Mouse (Mus musculus) forebrain, embryonic 10.5 days (tissue): ENCODE measurements around the gene 1600014C10Rik. TPM values are rescaled to one million over a fixed set of nuclear protein-coding genes. Genes with fewer than 3 reads are reported as not detected.

Experiments used
- DNase-seq: peaks from one replicate; pipeline ENCODE4 v3.0.0-alpha.2; 2017; ENCODE audit warnings: low spot score; ENCODE audit errors: extremely low spot score
- H3K27ac ChIP-seq: fragments of 300-500 bp; sonication (generic); 2 replicates; pipeline ENCODE4 v1.5.1; 2016; ENCODE audit warnings: mild to moderate bottlenecking
- H3K27me3 ChIP-seq: fragments of 300-500 bp; sonication (generic); 2 replicates; pipeline ENCODE4 v1.6.1; 2016; ENCODE audit warnings: mild to moderate bottlenecking; ENCODE audit not compliant: poor library complexity, severe bottlenecking
- H3K36me3 ChIP-seq: fragments of 300-500 bp; sonication (generic); replicated peaks from 2 replicates; pipeline ENCODE4 v1.6.1; 2016; ENCODE audit warnings: mild to moderate bottlenecking, moderate library complexity
- H3K4me1 ChIP-seq: fragments of 300-500 bp; sonication (generic); 2 replicates; pipeline ENCODE4 v1.6.1; 2016
- H3K4me3 ChIP-seq: fragments of 300-500 bp; sonication (generic); 2 replicates; pipeline ENCODE4 v1.5.1; 2016; ENCODE audit warnings: mild to moderate bottlenecking, moderate library complexity
- H3K9me3 ChIP-seq: fragments of 300-500 bp; sonication (generic); 2 replicates; pipeline ENCODE4 v1.6.1; 2016; ENCODE audit warnings: mild to moderate bottlenecking, moderate library complexity
- WGBS: fragments of 180-500 bp; shearing (Covaris S2); methylation state at CpG from one replicate; pipeline ENCODE4 v1.1.7; 2016; 5-methylcytosine and 5-hydroxymethylcytosine counted together
- polyA plus RNA-seq: library from polyadenylated mRNA; unstranded; fragments of >200 nt; fragmentation: Nextera tagmentation; extraction: Ambion mirVana; gene quantifications from 2 replicates; pipeline ENCODE4 v1.2.1, GENCODE M21; 2016

1600014C10Rik gene
- polyA plus RNA-seq, 1 experiment from 2014 or later: 14.3 TPM

GRCm38 (mm10) chr7:38206564-38206963, 23.5 kb downstream of the 1600014C10Rik start:
- no peak for DNase-seq
- no peaks in the 10 kb centered on the region for H3K9me3 ChIP-seq
- WGBS: 86% methylated on average over 3 of the region's 3 CpGs
- no peaks in the 10 kb centered on the region for H3K4me1 ChIP-seq
- H3K27me3 ChIP-seq: no peaks in the 10 kb centered on the region
- H3K36me3 ChIP-seq: no peaks in the 10 kb centered on the region
- H3K4me3 ChIP-seq: no peak overlapping the region
- no peak overlapping the region for H3K27ac ChIP-seq

DNA sequence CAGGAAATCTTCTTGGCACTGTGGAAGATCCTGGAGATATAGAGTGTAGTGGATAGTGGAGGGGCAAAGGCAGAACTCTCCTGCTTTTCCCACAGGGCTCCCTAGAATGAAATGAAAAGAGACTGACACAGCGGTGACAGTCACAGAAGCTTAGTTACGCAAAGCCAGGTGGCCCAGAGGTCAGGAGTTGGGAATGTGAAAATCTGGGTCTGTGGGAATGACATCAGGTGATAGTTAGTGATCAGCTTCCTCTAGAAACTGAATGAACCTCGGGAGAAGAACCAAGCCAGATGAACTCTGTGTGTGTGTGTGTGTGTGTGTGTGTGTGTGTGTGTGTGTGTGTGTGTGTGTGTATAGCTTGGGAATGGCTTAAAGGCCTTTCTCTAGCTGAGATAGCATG, 26.0 kb downstream of the 1600014C10Rik start:
- no peaks in the 10 kb centered on the region for H3K27me3 ChIP-seq

DNA sequence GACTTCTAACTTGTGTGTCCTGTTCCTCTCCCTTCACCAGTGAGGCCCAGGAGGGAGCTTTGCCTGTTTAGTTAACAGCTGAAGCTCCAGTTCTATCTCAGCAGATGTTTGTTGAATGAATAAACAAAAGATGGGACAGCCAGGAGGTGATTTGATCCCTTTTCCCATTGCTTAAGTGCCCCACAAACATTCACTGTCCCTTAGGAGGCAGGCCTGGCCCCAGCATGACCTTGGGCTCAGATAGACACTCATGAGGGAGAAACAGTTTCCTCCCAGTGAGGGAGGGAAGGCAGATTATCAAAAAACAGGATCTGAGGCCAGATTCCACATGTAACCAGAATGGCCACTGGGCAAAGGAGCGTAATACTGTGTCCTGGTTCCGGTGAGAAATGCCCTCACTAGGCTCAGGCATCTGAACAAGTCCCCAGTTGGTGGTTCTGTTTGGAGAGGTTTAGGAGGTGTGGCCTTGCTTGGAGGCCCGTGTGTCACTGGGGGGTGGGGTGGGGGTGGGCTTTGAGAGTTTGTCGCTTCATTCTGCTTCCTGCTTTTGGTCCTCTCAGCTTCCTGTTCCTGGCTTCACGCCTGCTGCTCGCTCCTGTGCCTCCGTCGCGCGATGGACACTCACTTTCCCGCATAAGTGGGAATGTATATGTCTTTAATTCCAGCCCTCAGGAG, 26.6 kb downstream of the 1600014C10Rik start:
- Histone ChIP-seq H3K27ac (no peak overlapping the region), H3K4me1 (no peaks in the 10 kb centered on the region), H3K9me3 (no peaks in the 10 kb centered on the region), H3K4me3 (no peak overlapping the region), H3K36me3 (no peaks in the 10 kb centered on the region), H3K27me3 (no peaks in the 10 kb centered on the region)
- WGBS: 76% methylated on average over 11 of the region's 11 CpGs
- DNase-seq: no peak

More for the DNA sequence above, 26.0 kb downstream of the 1600014C10Rik start:
- no peaks in the 10 kb centered on the region for H3K9me3 ChIP-seq
- H3K36me3 ChIP-seq: no peaks in the 10 kb centered on the region
- no peaks in the 10 kb centered on the region for H3K4me1 ChIP-seq
- WGBS: 77% methylated on average over 3 of the region's 3 CpGs
- no peak overlapping the region for H3K4me3 ChIP-seq
- DNase-seq: no peak
- H3K27ac ChIP-seq: no peak overlapping the region

DNA sequence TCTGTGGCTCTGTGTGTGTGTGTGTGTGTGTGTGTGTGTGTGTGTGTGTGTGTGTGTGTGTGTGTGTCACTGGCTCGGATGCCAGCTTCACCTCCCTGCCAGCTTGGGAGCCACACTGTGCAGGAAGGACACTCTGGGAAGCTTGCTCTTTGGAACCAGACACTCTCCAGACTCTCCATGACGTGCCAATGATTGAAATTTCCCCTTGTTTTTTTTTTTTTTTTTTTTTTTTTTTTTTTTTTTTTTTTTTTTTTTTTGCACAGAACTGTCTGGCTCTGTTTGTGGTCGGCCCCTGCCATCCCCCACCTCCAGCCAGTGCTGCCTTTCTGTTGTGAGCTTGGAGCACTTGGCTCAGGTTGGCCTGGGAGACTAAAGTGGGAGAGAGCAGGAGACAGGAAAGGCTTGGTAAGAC, 29.6 kb downstream of the 1600014C10Rik start:
- Histone ChIP-seq H3K27ac (no peak overlapping the region), H3K36me3 (no peaks in the 10 kb centered on the region), H3K9me3 (no peaks in the 10 kb centered on the region), H3K4me3 (no peak overlapping the region), H3K27me3 (no peaks in the 10 kb centered on the region), H3K4me1 (no peaks in the 10 kb centered on the region)
- WGBS: 63% methylated on average over 3 of the region's 3 CpGs
- DNase-seq: no peak

GRCm38 (mm10) chr7:38214473-38215214, 31.6 kb downstream of the 1600014C10Rik start:
- Histone ChIP-seq H3K27me3 (no peaks in the 10 kb centered on the region), H3K4me3 (no peak overlapping the region), H3K4me1 (no peaks in the 10 kb centered on the region), H3K9me3 (no peaks in the 10 kb centered on the region), H3K36me3 (no peaks in the 10 kb centered on the region), H3K27ac (no peak overlapping the region)
- 77% methylated on average over 5 of the region's 5 CpGs for WGBS
- DNase-seq: no peak

GRCm38 (mm10) chr7:38215281-38215680, 32.3 kb downstream of the 1600014C10Rik start:
- H3K9me3 ChIP-seq: no peaks in the 10 kb centered on the region
- H3K4me1 ChIP-seq: no peaks in the 10 kb centered on the region
- no peak overlapping the region for H3K4me3 ChIP-seq
- no peaks in the 10 kb centered on the region for H3K36me3 ChIP-seq
- DNase-seq: no peak
- H3K27ac ChIP-seq: no peak overlapping the region
- WGBS: 81% methylated on average over 7 of the region's 7 CpGs
- H3K27me3 ChIP-seq: no peaks in the 10 kb centered on the region

DNA sequence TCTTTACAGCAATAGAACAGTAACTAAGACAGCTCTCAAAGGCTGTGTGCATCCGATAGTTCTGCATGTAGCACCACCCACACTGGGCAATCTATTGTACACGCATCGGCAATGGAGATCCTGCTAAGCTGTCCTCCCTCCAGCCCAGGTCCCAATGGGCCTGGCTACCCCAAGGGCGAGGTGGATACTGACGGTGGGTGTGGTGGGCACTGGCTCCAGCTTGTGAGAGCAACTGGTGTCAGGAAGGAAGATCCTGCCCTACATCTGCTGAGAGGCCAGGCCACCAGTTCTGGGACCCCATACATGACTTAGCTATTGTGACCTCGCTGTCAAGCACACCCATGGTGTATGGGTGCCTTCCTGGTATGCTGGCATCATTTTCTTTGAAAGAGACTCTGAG, 32.7 kb downstream of the 1600014C10Rik start:
- no peaks in the 10 kb centered on the region for H3K27me3 ChIP-seq
- 90% methylated on average over 6 of the region's 6 CpGs for WGBS
- H3K4me3 ChIP-seq: no peak overlapping the region
- no peak overlapping the region for H3K27ac ChIP-seq
- H3K9me3 ChIP-seq: no peaks in the 10 kb centered on the region
- H3K36me3 ChIP-seq: peaks cover 2% of the 10 kb centered on the region
- DNase-seq: no peak
- no peaks in the 10 kb centered on the region for H3K4me1 ChIP-seq

- Histone ChIP-seq H3K27ac (no peak overlapping the region), H3K4me3 (no peak overlapping the region), H3K9me3 (no peaks in the 10 kb centered on the region), H3K4me1 (no peaks in the 10 kb centered on the region), H3K36me3 (peaks cover 14% of the 10 kb centered on the region), H3K27me3 (no peaks in the 10 kb centered on the region)
- DNase-seq: no peak
- WGBS: 62% methylated on average over 5 of the region's 5 CpGs
Observed at GRCm38 (mm10) chr7:38217417-38218171, 34.6 kb downstream of the 1600014C10Rik start.

DNA sequence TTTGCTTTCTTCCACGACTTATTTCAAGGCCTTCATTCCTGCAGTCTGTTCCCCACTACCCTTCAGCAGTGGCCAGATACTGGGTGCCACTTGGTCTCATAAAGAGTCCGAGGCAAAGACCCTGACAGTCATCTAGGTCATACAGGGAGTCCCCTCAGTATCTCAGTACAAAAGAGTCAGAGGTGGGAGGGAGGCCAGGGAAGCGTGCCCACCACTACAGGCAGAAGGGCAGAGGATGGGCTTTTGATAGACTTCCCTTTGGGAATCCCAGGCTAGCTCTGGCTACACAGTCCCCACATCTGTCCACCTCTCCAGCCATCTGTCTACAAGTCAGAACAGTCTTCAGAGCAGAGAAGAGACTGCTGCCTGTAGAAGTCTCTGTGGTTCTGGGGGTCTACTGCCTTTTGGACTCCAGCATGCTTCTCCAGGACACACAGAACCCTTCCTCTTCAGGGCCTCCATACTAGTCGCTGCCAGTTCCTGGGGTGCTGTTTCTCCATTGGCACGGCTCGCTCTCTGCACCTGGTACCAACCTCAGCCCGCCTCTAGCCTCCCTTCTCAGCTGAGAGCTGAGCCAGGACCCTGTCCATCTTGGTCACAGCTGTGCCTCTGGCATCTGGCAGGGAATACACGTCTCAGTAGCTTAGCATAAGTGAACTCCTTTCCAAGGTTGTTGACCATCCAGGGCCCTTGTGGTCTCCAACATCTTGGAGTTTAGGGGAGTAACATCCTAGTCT, 35.8 kb downstream of the 1600014C10Rik start:
- WGBS: 84% methylated on average over 8 of the region's 8 CpGs
- Histone ChIP-seq H3K4me3 (no peak overlapping the region), H3K4me1 (no peaks in the 10 kb centered on the region), H3K27me3 (no peaks in the 10 kb centered on the region), H3K27ac (no peak overlapping the region), H3K36me3 (peaks cover 14% of the 10 kb centered on the region), H3K9me3 (no peaks in the 10 kb centered on the region)
- DNase-seq: no peak

GRCm38 (mm10) chr7:38219526-38219925, 36.5 kb downstream of the 1600014C10Rik start:
- H3K27ac ChIP-seq: no peak overlapping the region
- H3K9me3 ChIP-seq: no peaks in the 10 kb centered on the region
- peaks cover 14% of the 10 kb centered on the region for H3K36me3 ChIP-seq
- H3K4me3 ChIP-seq: no peak overlapping the region
- H3K4me1 ChIP-seq: no peaks in the 10 kb centered on the region
- 84% methylated on average over 4 of the region's 4 CpGs for WGBS
- H3K27me3 ChIP-seq: no peaks in the 10 kb centered on the region
- DNase-seq: no peak

DNA sequence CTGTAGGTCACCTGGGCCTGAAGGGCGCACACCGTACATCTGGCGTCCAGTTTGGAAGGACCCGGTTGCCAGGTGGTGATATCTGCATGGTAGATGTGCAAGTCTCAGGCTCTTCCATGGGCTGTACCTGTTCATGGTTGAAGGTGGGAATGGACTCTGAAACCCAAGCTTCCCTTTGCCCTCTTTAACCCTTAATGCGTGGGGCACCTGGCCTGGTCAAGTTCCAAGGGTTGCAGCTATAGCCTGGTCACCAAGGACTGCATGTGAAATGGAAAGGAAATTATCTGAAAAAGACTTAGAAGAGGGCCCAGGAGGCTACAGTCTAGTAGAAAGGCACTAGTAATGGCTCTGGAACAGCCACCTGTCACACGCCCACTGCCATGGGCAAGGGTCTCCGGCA, 37.8 kb downstream of the 1600014C10Rik start:
- Histone ChIP-seq H3K27me3 (no peaks in the 10 kb centered on the region), H3K9me3 (no peaks in the 10 kb centered on the region), H3K4me3 (no peak overlapping the region), H3K27ac (no peak overlapping the region), H3K36me3 (peaks cover 14% of the 10 kb centered on the region), H3K4me1 (0 out of 2 replicates have a peak, but pooled peaks cover 3% of the 10 kb centered on the region)
- 98% methylated on average over 7 of the region's 7 CpGs for WGBS
- DNase-seq: no peak

- H3K4me1 ChIP-seq: peaks cover 25% of the 10 kb centered on the region
- WGBS: 88% methylated on average over 13 of the region's 13 CpGs
Observed at GRCm38 (mm10) chr7:38224577-38225369, 41.8 kb downstream of the 1600014C10Rik start.

More at GRCm38 (mm10) chr7:38224577-38225369, 41.8 kb downstream of the 1600014C10Rik start:
- peaks cover 16% of the 10 kb centered on the region for H3K27me3 ChIP-seq
- H3K4me3 ChIP-seq: no peak overlapping the region
- H3K27ac ChIP-seq: no peak overlapping the region
- no peaks in the 10 kb centered on the region; the same call in 1 of the 2 replicates for H3K9me3 ChIP-seq
- DNase-seq: no peak
- peaks cover 14% of the 10 kb centered on the region for H3K36me3 ChIP-seq
